Mouse (Mus musculus): ENCODE measurements around the gene Tll2.
A peak's percentile ranks its signal among the peaks of the same experiment; 100 is the strongest.

The Tll2 gene

GRCm38 (mm10) chr19:41086700-41087099, 119.9 kb downstream of the Tll2 start:
- peak; percentile 72 for DNase-seq

DNA sequence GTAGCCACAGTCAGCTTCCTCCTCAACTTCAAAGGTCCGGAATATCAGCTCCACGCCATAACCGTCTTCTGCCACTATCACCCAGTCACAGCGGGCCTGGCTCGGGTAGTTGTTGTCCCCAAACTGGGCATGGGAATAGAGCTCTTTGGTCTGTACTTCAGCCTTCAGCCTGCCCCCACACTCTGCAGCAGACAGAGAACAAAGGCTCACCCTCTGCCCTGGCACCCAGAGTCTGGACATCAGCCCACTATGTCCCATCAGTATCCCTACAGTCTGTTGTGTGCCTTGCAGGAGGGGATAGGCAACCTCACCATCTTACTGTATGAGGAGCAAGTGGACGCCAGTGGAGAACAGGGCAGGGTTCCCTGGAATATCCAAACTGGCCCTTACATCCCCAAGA, 120.3 kb downstream of the Tll2 start:
- no peak for DNase-seq

- DNase-seq, result no peak
These were observed 123.0 kb downstream of the Tll2 start for GRCm38 (mm10) chr19:41083646-41084045.

- no peak for DNase-seq
These were observed 125.0 kb downstream of the Tll2 start for GRCm38 (mm10) chr19:41081589-41081988.

- no peak for DNase-seq
These were observed 129.7 kb downstream of the Tll2 start, which contains the start of gene Opalin for GRCm38 (mm10) chr19:41076906-41077305. Gene Opalin, minus strand, starts transcription at chr19:41077113.

- DNase-seq, result no peak
These were observed 132.7 kb downstream of the Tll2 start for GRCm38 (mm10) chr19:41073746-41074455.

GRCm38 (mm10) chr19:41071500-41071899, 135.1 kb downstream of the Tll2 start:
- peak; percentile 87 for DNase-seq

GRCm38 (mm10) chr19:41054702-41055101, 151.9 kb downstream of the Tll2 start:
- DNase-seq, result no peak

DNA sequence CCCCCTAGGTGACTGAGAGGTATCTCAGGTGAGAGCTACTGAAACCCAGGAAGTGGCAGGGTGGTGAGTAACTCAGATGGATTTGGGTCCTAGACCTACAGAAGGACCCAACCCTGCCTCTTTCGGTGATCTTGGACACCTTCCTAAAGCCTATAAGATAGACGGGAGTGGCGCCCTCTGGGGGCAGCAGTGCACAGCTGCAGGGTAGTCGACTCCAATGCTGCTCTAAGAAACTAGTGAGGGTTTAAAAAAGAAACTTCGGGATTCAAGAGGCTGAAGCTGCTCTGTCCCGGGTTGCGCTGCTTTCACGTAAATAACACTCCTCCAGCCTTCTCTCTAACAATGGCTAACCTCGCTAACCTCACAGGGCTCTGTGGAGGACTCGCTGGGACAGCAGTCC, 153.1 kb downstream of the Tll2 start:
- peak; percentile 14 for DNase-seq

GRCm38 (mm10) chr19:41052247-41052646, 154.4 kb downstream of the Tll2 start:
- DNase-seq, result no peak

DNA sequence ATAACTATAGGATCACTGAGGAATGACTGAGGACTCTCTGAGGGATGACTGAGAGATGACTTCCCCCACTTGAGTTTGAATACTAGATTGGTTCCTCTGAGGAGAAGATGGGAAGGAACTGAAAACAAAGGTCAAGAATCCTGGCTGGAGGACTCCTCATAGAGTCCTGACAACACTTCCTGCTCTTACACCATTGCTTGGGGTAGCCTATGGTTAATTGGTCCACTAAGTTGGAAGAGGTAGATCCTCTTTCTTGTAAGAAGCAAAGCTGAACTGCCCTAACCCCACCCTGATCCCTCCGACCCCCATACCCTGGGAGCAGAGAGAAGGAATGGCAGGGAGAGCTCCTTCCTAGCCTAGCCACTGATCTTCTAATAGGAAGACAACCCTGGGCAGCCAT, 154.9 kb downstream of the Tll2 start:
- DNase-seq, result no peak

DNA sequence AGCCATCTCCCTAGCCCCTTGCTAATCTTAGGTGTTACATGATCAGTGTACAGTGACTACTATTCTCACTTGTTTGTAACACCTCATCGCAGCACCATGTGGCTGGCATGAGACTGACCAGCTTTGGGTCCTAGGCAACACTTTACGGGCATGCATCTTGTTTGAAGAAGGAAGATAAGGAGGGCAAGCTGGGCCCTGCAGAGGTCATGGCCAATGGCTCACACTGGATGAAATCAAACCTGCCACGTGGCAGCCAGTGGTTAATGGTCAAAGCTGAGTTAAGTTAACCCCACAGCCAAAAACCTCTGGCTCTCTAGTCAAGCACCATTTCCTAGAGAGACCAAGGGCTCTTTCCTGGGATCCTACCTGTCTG, 158.5 kb downstream of the Tll2 start:
- DNase-seq, result no peak

DNA sequence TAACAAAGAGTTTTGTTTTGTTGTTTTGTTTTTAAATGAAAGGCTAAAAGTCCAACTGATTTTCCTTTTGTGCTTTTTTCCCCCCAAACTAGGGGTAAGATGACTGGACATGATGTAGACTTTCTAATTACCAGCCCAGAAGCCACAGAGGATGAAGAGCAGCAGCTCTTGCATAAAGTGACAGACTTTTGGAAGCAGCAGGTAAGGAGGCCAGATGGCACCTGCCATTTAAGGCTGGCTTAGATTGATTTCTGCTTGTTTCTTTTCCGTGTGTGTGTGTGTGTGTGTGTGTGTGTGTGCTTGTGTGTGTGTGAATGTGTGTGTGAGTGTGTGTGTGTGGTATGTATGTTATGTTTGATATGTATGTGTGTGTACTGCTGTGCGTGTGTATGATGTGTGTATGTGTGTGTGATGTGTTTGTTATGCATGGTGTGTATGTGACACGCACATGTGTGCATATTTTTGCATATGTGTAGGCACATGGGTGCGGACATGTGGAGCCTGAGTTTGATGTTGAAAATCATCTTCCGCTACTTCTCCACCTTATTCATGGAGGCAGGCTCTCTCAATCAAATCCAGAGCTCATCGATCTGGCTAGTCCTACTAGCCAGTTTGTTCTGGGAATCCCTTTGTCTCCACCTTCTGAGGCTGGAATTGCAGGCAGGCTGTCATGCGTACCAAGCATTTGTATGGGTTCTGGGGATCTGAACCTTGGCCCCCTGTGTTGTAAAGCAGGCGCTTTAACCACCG, 159.0 kb downstream of the Tll2 start:
- no peak for DNase-seq

- DNase-seq, result no peak
These were observed 161.4 kb downstream of the Tll2 start for GRCm38 (mm10) chr19:41045091-41045770.

DNA sequence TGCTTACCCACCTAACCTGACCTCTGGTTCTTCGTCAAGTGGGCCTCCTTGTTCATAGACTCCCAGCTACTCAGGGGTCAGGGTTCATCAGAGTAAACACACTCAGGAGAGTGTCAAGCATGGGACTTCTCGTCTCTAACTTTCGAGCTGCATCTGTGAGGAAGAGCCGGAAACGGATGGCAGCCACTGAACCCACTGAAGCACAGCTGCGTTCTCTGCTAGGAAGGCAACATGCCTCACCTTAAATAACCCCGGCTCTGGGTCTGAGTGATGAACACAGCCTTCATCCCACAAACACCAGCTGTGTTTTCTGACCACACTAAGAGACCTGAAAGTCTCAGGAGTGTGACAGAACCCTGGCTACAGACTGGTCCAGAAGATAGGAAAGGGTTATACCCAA, 167.5 kb downstream of the Tll2 start:
- DNase-seq, result no peak

DNA sequence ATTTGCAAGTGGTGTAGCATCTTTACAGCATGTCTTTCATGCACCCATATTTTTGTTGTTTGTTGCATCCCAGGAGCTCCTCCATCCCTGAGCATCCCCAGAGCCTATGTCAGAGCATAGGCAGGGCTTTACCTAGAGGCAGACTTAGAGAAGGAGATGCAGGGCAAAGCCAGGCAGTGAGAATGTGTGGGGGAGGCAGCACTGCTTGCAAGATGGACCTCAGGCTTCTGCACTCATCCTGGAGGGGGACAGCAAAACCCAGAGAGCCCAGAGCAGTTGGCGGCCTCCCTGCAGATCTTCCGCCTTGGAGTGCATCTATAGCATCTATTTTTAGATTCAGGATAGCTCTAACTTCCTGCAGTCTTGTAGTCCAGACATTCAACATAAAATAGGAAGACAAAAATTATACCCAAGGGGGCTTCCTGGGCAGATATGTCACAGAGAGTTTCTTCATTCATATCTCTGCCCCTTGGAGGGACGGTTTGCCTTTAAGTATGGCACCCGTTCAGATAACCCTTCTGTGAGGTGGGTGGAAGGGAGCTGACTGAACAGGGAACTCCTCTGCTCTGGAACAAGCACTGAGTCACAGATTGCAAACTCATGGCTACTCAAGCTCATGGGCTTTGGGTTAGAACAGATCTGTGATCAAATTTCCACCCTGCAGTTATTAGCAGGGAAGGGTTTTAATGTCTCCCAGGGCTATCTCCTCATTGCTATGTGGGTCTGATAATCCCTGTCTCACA, 170.7 kb downstream of the Tll2 start:
- no peak for DNase-seq
